Mouse (Mus musculus): ENCODE results near the gene Smc2. TPM values are rescaled to one million over a fixed set of nuclear protein-coding genes. Genes with fewer than 3 reads are reported as not detected.
"Not testable (repeated sequence)": the region's sequence is repeated elsewhere in the genome, so short reads cannot be mapped to it uniquely, and the experiment has no call there.

Smc2 gene
- polyA plus RNA-seq (2021): 24.3 TPM

GRCm38 (mm10) chr4:52438886-52439664 lies at the start of gene Smc2:
Gene Smc2, plus strand, starts transcription at chr4:52439243.
- in situ Hi-C loops (cut with MboI; ENCODE audit: low pct_unique_long_range_greater_than_20kb): no loop called here
- ChIA-PET POLR2A (no interaction called here), CTCF (no interaction called here)
- no peak for TF ChIP-seq CTCF (IDR thresholded peaks at IDR 0.05)
- H3K27me3 ChIP-seq: no peaks in the 10 kb centered on the region
- ATAC-seq (peak; percentile 100), DNase-seq (ENCODE audit: low read depth, low spot score) (peak; percentile 88)

GRCm38 (mm10) chr4:52411587-52411986 lies 27.5 kb upstream of the Smc2 start:
- H3K27me3 ChIP-seq: no peaks in the 10 kb centered on the region
- no peak for TF ChIP-seq CTCF (IDR thresholded peaks at IDR 0.05)
- ChIA-PET CTCF (no interaction called here), POLR2A (no interaction called here)
- in situ Hi-C loops (cut with MboI; ENCODE audit: low pct_unique_long_range_greater_than_20kb): no loop called here
- DNase-seq (ENCODE audit: low read depth, low spot score): no peak
- no peak for ATAC-seq

DNA sequence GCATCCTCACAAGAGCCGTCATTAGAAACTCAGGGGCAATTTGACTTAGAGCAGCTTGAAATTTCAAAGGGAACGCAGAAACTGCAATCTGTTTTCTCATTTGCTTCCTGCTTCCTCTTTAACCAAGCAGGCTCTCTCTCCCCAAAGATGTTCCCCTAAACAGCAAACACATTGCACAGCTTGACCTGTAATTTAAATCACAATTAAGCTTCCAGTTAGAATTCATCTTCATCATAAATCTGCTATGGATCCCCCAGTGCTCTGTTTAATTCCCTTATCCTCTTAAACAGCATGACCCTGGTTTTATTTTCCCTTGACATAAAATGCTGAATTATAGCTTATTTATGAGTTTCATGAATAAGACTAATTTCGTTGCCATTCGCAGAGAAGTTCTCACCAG lies 15.4 kb upstream of the Smc2 start:
- ATAC-seq: no peak
- TF ChIP-seq CTCF (IDR thresholded peaks at IDR 0.05): no peak
- peaks cover 10% of the 10 kb centered on the region for H3K27me3 ChIP-seq
- in situ Hi-C loops (cut with MboI; ENCODE audit: low pct_unique_long_range_greater_than_20kb): no loop called here
- ChIA-PET POLR2A (no interaction called here), CTCF (no interaction called here)
- DNase-seq (ENCODE audit: low read depth, low spot score): no peak

GRCm38 (mm10) chr4:52429310-52430198 lies 9.5 kb upstream of the Smc2 start:
- POLR2A ChIA-PET: no interaction called here
- peaks cover 6% of the 10 kb centered on the region for H3K27me3 ChIP-seq
- TF ChIP-seq CTCF (IDR thresholded peaks at IDR 0.05): no peak
- ATAC-seq (no peak), DNase-seq (ENCODE audit: low read depth, low spot score) (no peak)
- in situ Hi-C loops (cut with MboI; ENCODE audit: low pct_unique_long_range_greater_than_20kb): no loop called here
- CTCF ChIA-PET: no interaction called here

DNA sequence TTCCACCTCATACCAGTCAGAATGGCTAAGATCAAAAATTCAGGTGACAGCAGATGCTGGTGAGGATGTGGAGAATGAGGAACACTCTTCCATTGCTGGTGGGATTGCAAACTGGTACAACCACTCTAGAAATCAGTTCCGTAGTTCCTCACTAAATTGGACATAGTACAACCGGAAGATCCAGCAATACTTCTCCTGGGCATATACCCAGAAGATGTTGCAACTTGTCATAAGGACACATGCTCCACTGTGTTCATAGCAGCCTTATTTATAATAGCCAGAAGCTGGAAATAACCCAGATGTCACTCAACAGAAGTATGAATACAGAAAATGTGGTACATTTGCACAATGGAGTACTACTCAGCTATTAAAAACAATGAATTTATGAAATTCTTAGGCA lies 3.5 kb upstream of the Smc2 start:
- CTCF ChIA-PET: not testable (repeated sequence)

DNA sequence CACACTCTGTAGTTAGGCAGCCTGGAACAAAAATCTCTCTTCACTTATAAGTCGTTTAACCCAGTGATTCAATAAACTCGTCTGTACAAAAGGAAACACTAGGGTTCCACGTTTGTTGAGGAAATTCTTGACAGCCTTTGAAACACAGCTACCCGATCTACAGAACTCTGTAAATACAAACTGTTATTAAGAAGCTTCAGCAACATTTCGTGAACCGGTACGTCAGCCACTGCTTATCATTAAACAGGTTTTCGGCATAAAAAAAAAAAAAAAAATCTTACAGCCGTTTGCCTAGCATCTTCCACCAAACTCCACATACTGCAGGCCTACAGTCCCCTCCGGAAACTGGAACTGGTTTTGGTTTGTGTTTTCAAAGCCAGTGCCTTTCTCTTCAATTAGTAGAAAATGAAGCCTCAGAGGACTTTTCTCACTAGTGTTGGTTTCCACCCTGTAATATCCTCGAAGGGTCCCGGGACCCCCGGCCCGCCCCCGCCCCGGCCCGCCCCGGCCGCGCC lies 615 bp upstream of the Smc2 start:
- no peak for TF ChIP-seq CTCF (IDR thresholded peaks at IDR 0.05)
- ChIA-PET POLR2A (no interaction called here), CTCF (no interaction called here)
- ATAC-seq: peak; percentile 56
- H3K27me3 ChIP-seq: no peaks in the 10 kb centered on the region
- in situ Hi-C loops (cut with MboI; ENCODE audit: low pct_unique_long_range_greater_than_20kb): no loop called here
- no peak for DNase-seq (ENCODE audit: low read depth, low spot score)

More for the DNA sequence above, 3.5 kb upstream of the Smc2 start:
- in situ Hi-C loops (cut with MboI; ENCODE audit: low pct_unique_long_range_greater_than_20kb); POLR2A ChIA-PET; DNase-seq (ENCODE audit: low read depth, low spot score); H3K27me3 ChIP-seq; ATAC-seq: not testable (repeated sequence)

DNA sequence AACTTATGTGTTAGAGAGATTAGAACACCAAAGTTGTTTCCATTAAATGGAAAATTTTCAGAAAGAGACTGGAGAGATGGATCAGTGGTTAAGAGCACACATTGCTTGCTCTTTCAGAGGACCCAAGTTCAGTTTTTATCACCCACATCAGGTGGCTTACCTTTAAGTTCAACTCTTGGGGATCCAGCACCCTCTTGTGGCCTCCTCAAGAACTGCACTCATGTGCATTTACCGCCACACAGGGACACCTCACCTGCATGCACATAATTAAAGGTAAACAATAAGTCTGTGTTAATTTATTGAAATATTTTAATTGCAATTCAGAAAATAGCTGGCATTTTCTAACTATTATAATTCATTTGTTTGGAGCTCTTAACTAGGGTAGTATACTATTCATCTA lies 20.7 kb downstream of the Smc2 start:
- H3K27me3 ChIP-seq: no peaks in the 10 kb centered on the region
- DNase-seq (ENCODE audit: low read depth, low spot score): no peak
- in situ Hi-C loops (cut with MboI; ENCODE audit: low pct_unique_long_range_greater_than_20kb): loop anchor here (25.0 kb wide), 1 partner anchor 553 kb away; the partner anchor contains the start of gene Nipsnap3b
- no peak for ATAC-seq
- ChIA-PET POLR2A (no interaction called here), CTCF (interaction anchor here (0.8 to 3.4 kb wide), 3 partner anchors 9 to 17 kb away, joined by 3 to 13 read pairs (median 4); no protein-coding TSS in a partner anchor)
- peak; percentile 55 for TF ChIP-seq CTCF (IDR thresholded peaks at IDR 0.05)

DNA sequence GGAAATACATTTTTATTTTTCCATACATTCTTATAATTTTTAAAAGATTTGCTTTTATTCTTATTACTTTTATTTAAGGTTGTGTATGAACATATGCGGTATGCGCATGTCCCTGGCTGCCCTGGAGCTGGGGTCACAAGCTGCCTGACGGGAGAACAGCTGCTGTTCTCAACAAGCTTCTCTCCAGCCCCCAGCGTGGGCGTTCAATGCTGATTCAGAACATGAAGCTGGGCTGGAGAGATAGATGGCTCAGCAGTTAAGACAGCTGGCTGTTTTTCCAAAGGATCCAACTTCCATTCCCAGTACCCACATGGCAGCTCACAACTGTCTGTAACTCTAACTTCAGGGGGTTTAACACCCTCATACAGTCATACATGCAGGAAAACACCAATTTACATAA lies 22.3 kb downstream of the Smc2 start:
- no peaks in the 10 kb centered on the region for H3K27me3 ChIP-seq
- CTCF ChIA-PET: interaction anchor here (3.4 kb wide), 1 partner anchor 10 kb away, joined by 13 read pairs; no protein-coding TSS in a partner anchor
- ATAC-seq (no peak), DNase-seq (ENCODE audit: low read depth, low spot score) (no peak)
- POLR2A ChIA-PET: no interaction called here
- no peak for TF ChIP-seq CTCF (IDR thresholded peaks at IDR 0.05)
- in situ Hi-C loops (cut with MboI; ENCODE audit: low pct_unique_long_range_greater_than_20kb): loop anchor here (25.0 kb wide), 1 partner anchor 551 kb away; the partner anchor contains the start of gene Nipsnap3b

DNA sequence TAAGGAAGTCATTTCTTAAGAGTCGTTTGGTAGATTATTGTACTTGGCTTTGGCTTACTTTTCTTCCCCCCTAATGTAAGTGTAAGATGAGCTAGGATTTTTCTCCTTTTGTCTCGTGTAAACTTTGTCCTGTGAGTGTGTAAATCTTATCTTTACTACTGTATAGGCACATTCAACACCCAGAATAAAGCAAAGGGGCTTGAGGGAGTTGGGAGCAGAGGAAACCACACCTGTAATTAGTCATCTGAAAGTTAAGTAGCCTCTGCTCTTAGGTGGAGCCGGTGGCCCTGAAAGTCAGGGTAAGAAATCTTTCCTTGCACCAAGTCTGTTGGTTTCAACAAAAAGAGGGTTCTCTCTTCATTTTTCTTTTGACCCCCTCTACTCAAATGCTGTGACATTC lies 34.4 kb downstream of the Smc2 start:
- CTCF ChIA-PET: no interaction called here

GRCm38 (mm10) chr4:52487486-52487885 lies 48.4 kb downstream of the Smc2 start:
- ATAC-seq: no peak

More for the DNA sequence above, 34.4 kb downstream of the Smc2 start:
- ATAC-seq (no peak), DNase-seq (ENCODE audit: low read depth, low spot score) (no peak)
- no peak for TF ChIP-seq CTCF (IDR thresholded peaks at IDR 0.05)
- in situ Hi-C loops (cut with MboI; ENCODE audit: low pct_unique_long_range_greater_than_20kb): loop anchor here (25.0 kb wide), 1 partner anchor 539 kb away; the partner anchor contains the start of gene Nipsnap3b
- no peaks in the 10 kb centered on the region for H3K27me3 ChIP-seq
- POLR2A ChIA-PET: no interaction called here

GRCm38 (mm10) chr4:52497144-52497543 lies 58.1 kb downstream of the Smc2 start, which contains the start of gene Vma21-ps:
Gene Vma21-ps, minus strand, starts transcription at chr4:52497244.
- H3K27me3 ChIP-seq; ATAC-seq; CTCF ChIA-PET; DNase-seq (ENCODE audit: low read depth, low spot score); in situ Hi-C loops (cut with MboI; ENCODE audit: low pct_unique_long_range_greater_than_20kb); POLR2A ChIA-PET: not testable (repeated sequence)

More at GRCm38 (mm10) chr4:52487486-52487885, 48.4 kb downstream of the Smc2 start:
- DNase-seq (ENCODE audit: low read depth, low spot score): no peak
- POLR2A ChIA-PET: no interaction called here
- CTCF ChIA-PET: interaction anchor here (1.0 to 1.2 kb wide), 2 partner anchors 9 to 63 kb away, joined by 3 read pairs; no protein-coding TSS in a partner anchor
- no peak for TF ChIP-seq CTCF (IDR thresholded peaks at IDR 0.05)
- peaks cover 2% of the 10 kb centered on the region for H3K27me3 ChIP-seq
- in situ Hi-C loops (cut with MboI; ENCODE audit: low pct_unique_long_range_greater_than_20kb): no loop called here

All from Patski (cell line).